Mouse (Mus musculus): Measurements from ENCODE around the gene Ick. TPM values are rescaled to one million over a fixed set of nuclear protein-coding genes. Genes with fewer than 3 reads are reported as not detected.
A peak's percentile ranks its signal among the peaks of the same experiment; 100 is the strongest.
"Not testable (repeated sequence)": the region's sequence is repeated elsewhere in the genome, so short reads cannot be mapped to it uniquely, and the experiment has no call there.

Ick gene
- polyA plus RNA-seq, 1 experiment from 2014 or later: 21.5 TPM

DNA sequence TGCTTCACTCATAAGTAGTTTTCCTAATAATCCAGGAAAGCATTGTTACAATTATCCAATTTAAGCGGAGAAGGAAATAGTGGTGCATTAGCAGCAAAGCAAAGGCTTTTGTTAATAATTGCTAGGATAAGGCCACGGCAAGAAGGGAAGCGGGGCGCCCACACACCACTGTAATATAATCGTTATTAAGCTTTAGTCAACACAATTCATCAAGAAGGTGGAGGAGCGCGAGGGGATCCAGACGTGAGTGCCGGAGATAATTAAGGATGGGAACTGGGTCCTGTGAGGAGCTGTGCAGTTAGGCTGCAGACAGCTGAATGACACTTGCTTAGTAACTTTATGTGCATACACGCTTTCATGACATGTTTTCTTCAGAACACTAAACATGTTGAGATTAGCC lies 17.7 kb downstream of the Ick start:
- DNase-seq (ENCODE audit: low spot score): no peak
- peaks cover 23% of the 10 kb centered on the region for H3K4me1 ChIP-seq
- WGBS: 85% methylated on average over 10 of the region's 10 CpGs
- no peaks in the 10 kb centered on the region for H3K27me3 ChIP-seq (ENCODE audit: insufficient read depth, poor library complexity, severe bottlenecking)
- peaks cover 12% of the 10 kb centered on the region for H3K36me3 ChIP-seq
- H3K4me3 ChIP-seq: no peak overlapping the region
- H3K27ac ChIP-seq: no peak overlapping the region
- no peaks in the 10 kb centered on the region for H3K9me3 ChIP-seq

DNA sequence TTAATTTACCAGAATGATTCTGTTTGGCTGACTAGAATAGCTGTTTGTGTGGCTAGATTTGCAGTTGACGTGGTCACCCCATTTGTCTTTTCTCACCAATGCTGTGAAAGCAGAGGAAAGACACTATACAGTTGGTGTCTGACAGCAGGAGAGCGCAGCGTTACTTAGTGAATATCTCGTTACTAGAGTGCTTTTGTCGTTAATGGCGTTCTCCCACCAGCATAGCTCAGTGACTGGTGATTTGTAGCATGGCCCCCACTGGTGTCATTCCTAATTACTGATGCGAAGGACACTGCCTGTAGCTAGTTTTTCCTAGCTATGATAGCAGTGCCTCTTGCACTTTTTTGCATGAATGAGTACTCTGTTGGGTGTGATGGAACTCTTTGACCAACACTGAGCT lies 26.7 kb downstream of the Ick start:
- Histone ChIP-seq H3K4me3 (no peak overlapping the region), H3K27ac (no peak overlapping the region), H3K4me1 (peaks cover 14% of the 10 kb centered on the region; the same call in 1 of the 2 replicates), H3K9me3 (no peaks in the 10 kb centered on the region), H3K27me3 (ENCODE audit: insufficient read depth, poor library complexity, severe bottlenecking) (no peaks in the 10 kb centered on the region), H3K36me3 (peaks cover 64% of the 10 kb centered on the region)
- DNase-seq (ENCODE audit: low spot score): no peak
- WGBS: 61% methylated on average over 7 of the region's 7 CpGs

DNA sequence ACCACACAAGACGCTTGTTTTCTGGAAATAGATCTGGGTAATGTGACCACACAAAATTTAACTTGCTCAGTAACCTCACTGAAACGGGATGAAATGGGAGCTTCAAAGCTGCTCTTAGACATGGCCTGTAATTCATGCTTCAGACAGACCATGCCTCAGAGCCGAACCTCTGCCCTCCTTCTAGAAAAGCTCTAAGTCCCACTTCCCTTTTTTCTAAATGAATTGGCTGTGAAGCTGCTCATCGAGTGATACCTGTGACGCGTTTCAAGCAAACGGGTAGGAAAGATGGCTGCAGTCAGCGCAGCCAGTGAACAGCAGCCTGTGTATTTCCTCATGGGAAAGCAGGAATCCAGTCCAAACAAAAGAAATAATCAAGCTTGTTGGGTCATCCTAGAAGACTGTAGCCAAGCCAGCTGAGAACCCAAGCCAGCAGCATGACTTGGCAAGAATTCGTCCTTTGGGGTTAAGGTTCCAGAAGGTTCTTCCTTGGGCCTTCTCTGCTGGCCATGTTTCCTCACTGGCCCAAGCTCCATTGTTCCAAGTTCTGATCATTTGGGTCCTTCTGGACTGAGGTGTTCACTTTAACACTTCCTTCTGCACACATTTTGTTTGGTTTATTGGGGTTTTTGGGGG lies 29.2 kb downstream of the Ick start:
- no peaks in the 10 kb centered on the region for H3K27me3 ChIP-seq (ENCODE audit: insufficient read depth, poor library complexity, severe bottlenecking)
- H3K4me1 ChIP-seq: peaks cover 14% of the 10 kb centered on the region; the same call in 1 of the 2 replicates
- H3K27ac ChIP-seq: no peak overlapping the region
- 85% methylated on average over 9 of the region's 9 CpGs for WGBS
- 0 out of 2 replicates have a peak, but pooled peaks cover 5% of the 10 kb centered on the region for H3K9me3 ChIP-seq
- no peak overlapping the region for H3K4me3 ChIP-seq
- no peak for DNase-seq (ENCODE audit: low spot score)
- peaks cover 64% of the 10 kb centered on the region for H3K36me3 ChIP-seq

DNA sequence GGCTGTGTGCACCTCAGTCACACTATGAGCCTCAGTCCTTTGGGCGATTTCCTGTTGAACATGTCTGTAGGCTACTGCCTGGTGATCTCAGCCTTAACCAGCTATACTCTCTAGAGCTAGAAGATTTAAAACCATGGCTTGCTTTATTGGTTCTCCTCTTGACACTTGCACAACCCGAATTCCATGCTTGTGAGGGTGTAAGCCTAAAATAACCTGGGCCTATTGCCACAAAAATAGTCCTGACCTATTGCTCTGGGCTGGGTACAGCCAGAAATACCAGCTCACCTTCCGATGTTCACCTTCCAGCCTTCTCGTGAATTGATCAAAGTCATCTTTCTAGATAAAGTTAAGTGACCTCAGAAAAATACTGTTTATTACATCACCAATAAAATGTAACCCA lies 30.5 kb downstream of the Ick start:
- WGBS: 56% methylated on average over 4 of the region's 4 CpGs

DNA sequence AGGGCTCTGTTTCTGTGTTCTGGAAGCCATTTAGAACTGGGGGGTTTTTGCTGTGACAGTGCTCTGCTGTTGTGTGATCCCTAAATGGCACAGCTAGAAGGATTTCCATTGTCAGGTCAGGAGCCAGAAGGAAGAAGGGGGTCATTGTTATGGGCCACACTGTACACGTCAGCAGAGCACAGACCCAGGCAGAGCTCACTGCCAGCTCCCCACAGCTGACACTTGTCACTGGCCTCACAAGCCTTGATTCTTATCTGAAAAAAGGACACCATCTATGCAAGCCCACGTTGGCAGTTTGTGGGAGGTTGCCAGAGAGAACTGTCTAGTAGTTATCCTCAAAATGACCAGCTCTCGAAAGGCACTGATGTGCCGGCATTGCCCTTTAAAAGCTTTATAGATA lies 37.1 kb downstream of the Ick start:
- H3K36me3 ChIP-seq: peaks cover 43% of the 10 kb centered on the region
- 60% methylated on average over 4 of the region's 4 CpGs for WGBS

More for the DNA sequence above, 30.5 kb downstream of the Ick start:
- no peaks in the 10 kb centered on the region for H3K27me3 ChIP-seq (ENCODE audit: insufficient read depth, poor library complexity, severe bottlenecking)
- 0 out of 2 replicates have a peak, but pooled peaks cover 5% of the 10 kb centered on the region for H3K9me3 ChIP-seq
- H3K36me3 ChIP-seq: peaks cover 65% of the 10 kb centered on the region
- H3K27ac ChIP-seq: peak overlapping the region; percentile 76
- H3K4me1 ChIP-seq: peaks cover 18% of the 10 kb centered on the region; the same call in 1 of the 2 replicates
- H3K4me3 ChIP-seq: no peak overlapping the region
- no peak for DNase-seq (ENCODE audit: low spot score)

DNA sequence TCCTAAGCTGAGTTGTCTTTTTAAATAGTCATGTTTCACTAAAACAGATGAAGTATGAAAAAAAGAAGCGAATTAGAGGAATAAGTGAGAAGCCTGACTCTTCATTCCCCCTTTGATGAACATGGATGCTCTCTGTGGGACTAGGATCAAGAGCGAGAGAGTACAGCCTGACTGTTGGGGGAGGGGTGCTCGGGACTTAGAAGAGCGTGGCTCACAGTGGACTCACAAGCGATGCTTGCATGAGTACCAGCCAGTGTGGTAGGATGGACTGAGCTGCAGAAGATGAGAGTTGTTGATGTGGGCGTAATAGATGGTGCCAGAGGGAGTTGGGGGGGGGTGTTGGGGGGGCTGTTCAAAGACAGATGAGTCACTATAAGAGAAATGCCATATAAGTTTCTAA lies 37.6 kb downstream of the Ick start:
- Histone ChIP-seq H3K9me3 (0 out of 2 replicates have a peak, but pooled peaks cover 5% of the 10 kb centered on the region), H3K36me3 (peaks cover 43% of the 10 kb centered on the region), H3K4me1 (peaks cover 18% of the 10 kb centered on the region), H3K4me3 (no peak overlapping the region), H3K27me3 (ENCODE audit: insufficient read depth, poor library complexity, severe bottlenecking) (no peaks in the 10 kb centered on the region), H3K27ac (no peak overlapping the region)
- WGBS: 75% methylated on average over 6 of the region's 6 CpGs
- DNase-seq (ENCODE audit: low spot score): no peak

More for the DNA sequence above, 37.1 kb downstream of the Ick start:
- Histone ChIP-seq H3K9me3 (0 out of 2 replicates have a peak, but pooled peaks cover 5% of the 10 kb centered on the region), H3K27ac (no peak overlapping the region), H3K27me3 (ENCODE audit: insufficient read depth, poor library complexity, severe bottlenecking) (no peaks in the 10 kb centered on the region), H3K4me1 (peaks cover 18% of the 10 kb centered on the region), H3K4me3 (no peak overlapping the region)
- DNase-seq (ENCODE audit: low spot score): no peak

DNA sequence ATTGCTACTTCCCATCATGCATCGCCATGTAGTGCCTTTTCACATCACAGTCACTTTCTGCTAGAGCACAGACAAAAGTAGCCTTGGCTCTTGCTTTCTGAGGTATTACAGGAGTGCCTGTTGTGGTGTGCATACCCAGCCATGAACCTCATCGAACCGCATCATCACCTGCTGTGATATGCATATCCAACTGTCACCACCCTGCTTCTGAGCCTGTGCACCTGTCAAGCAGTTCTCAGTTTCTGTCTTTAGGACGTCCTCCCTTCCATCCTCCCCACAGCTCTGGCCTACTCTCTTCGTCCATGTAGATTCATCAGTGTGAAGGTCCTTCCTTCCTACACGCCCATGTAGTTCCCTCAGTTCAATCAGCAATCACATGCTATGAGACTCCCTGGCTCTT lies 39.2 kb downstream of the Ick start:
- Histone ChIP-seq H3K4me1 (peaks cover 18% of the 10 kb centered on the region), H3K36me3 (peaks cover 37% of the 10 kb centered on the region), H3K4me3 (no peak overlapping the region), H3K27ac (no peak overlapping the region), H3K9me3 (no peaks in the 10 kb centered on the region), H3K27me3 (ENCODE audit: insufficient read depth, poor library complexity, severe bottlenecking) (no peaks in the 10 kb centered on the region)
- no peak for DNase-seq (ENCODE audit: low spot score)
- WGBS: 79% methylated on average over 6 of the region's 6 CpGs

DNA sequence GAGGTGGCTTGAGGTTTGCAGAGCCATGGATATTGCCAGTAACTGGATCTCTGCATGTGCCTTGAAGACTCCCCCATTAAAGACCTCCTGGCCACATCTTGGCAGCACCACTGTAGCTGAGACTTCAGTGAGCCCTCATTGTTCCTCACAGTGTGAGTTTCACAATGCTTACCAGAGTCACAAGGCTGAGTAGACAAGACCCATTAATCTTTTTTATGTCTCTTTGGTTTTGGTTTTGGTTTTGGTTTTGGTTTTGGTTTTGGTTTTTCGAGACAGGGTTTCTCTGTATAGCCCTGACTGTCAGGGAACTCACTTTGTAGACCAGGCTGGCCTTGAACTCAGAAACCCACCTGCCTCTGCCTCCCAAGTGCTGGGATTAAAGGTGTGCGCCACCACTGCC lies 40.8 kb downstream of the Ick start:
- DNase-seq (ENCODE audit: low spot score); H3K4me3 ChIP-seq; H3K27ac ChIP-seq; H3K27me3 ChIP-seq (ENCODE audit: insufficient read depth, poor library complexity, severe bottlenecking); H3K9me3 ChIP-seq: not testable (repeated sequence)
- Histone ChIP-seq H3K4me1 (peaks cover 14% of the 10 kb centered on the region), H3K36me3 (peaks cover 35% of the 10 kb centered on the region)
- 87% methylated on average over 2 of the region's 2 CpGs for WGBS

DNA sequence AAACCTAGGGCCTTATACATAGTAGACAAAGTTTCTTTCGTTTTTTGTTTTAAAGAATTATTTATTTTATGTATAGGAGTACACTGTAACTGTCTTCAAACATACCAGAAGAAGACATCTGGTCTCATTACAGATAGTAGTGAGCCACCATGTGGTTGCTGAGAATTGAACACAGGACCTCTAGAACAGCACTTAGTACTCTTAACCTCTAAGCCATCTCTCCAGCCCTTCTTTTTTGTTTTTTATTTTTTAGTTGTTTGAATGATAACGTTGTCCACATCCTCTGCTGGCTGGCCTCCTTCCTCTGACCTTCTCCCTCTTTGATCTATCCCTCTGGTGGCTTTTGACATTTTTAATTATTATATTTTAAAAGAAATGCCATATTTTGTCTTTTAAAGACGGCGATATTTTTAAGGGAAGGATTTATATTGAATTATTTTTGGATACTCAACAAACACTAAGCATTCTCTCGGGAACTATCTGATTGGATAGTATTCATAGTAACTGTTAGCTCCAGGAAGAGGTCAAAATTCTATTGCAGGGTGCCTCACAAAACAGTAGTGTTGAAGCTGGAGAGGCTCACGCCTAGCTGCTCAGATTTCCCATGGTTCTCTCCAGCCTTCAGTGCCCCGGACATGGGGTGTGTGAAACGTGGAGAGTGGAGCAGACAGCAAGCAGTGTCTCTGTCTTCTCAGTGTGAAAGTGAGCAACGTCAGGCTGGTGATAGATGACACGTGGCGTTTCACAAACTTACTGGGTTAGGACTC lies 45.4 kb downstream of the Ick start:
- no peak overlapping the region for H3K27ac ChIP-seq
- peaks cover 61% of the 10 kb centered on the region for H3K36me3 ChIP-seq
- no peaks in the 10 kb centered on the region for H3K4me1 ChIP-seq
- WGBS: 73% methylated on average over 11 of the region's 11 CpGs
- no peak overlapping the region for H3K4me3 ChIP-seq
- no peaks in the 10 kb centered on the region for H3K27me3 ChIP-seq (ENCODE audit: insufficient read depth, poor library complexity, severe bottlenecking)
- DNase-seq (ENCODE audit: low spot score): no peak
- H3K9me3 ChIP-seq: no peaks in the 10 kb centered on the region

DNA sequence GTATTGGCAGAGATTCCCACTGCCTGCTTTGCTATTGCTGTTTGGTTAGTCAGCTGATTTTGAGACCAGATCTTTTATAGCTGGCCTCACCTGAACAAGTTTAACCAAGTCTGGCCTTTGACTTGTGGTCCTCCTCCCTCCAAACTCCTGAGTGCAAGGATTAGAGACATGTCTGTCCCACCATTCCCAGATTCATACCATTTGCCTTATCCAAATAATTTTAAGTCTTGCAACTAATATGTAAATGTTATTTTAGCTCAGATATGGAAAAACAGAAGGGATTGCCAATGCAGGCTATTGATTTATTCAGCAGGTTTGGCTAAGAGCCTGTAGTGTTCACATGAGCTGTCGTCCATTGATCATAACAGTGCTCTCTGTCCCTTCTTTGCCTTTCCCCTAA lies 48.2 kb downstream of the Ick start:
- Histone ChIP-seq H3K36me3 (peaks cover 79% of the 10 kb centered on the region), H3K27ac (no peak overlapping the region), H3K27me3 (ENCODE audit: insufficient read depth, poor library complexity, severe bottlenecking) (no peaks in the 10 kb centered on the region), H3K4me1 (peaks cover 4% of the 10 kb centered on the region), H3K4me3 (no peak overlapping the region), H3K9me3 (no peaks in the 10 kb centered on the region)
- 93% methylated on average over 1 of the region's 1 CpGs for WGBS
- DNase-seq (ENCODE audit: low spot score): no peak

DNA sequence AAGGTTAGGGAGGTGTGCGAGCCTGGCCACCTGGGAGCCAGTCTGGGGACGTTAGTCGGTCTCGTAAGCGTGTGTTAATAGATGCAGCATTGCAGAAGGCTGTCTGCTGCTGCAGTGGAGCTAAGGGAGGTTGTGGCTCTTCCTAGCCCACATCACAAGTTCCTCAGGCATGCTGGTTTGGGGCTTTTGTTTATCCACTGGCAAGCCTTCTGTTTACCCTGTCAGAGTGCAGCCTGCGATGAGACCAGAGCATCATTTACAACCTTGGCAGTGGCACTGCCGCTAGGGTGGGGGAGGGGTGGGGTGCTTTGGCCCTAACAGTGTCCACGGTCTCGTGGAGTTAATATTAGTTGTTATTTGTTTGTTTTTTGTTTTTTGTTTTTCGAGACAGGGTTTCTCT lies 54.3 kb downstream of the Ick start:
- Histone ChIP-seq H3K4me3 (no peak overlapping the region), H3K36me3 (peaks cover 72% of the 10 kb centered on the region), H3K27ac (no peak overlapping the region), H3K4me1 (peaks cover 24% of the 10 kb centered on the region), H3K9me3 (no peaks in the 10 kb centered on the region), H3K27me3 (ENCODE audit: insufficient read depth, poor library complexity, severe bottlenecking) (no peaks in the 10 kb centered on the region)
- DNase-seq (ENCODE audit: low spot score): no peak
- 73% methylated on average over 10 of the region's 10 CpGs for WGBS

DNA sequence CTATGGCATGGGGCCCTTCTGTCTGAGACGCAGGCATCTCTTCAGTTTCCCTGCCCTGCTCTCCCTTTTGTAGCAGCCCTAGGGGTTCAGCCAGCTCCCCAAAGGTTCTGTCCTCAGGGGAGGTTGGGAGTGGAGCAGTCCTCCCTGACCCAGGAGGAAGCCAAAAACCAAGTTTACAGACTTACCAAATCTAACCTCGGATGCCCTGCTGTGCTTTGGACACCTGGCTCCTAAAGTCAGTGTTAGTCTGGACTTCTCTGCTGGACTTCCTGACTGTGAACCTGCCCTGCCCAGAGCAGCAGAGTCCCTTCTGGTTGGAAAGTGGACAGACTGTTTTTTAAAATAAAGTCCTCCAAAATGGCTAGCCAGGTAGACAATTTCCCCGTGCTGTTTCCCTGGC lies 55.7 kb downstream of the Ick start:
- 91% methylated on average over 3 of the region's 3 CpGs for WGBS
- peaks cover 70% of the 10 kb centered on the region for H3K36me3 ChIP-seq

DNA sequence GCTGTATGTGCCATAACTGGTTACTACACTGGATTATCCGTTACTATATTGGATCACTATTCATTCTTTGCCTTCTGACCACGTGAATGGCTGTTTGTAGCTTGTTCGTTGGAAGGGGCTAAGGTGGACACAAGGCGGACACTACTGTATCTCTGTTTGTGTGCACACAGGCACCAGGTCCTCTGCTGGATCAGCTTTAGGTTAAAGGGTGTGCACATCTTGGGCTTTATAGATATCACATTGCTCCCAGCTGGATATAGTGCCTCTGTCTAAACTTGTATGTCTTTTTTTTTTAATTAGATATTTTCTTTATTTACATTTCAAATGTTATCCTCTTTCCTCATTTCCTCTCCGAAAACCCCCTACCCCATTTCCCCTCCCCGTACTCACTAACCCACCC lies 56.5 kb downstream of the Ick start:
- H3K4me3 ChIP-seq: no peak overlapping the region
- peak overlapping the region; percentile 56; the same call in 1 of the 2 replicates for H3K27ac ChIP-seq
- H3K27me3 ChIP-seq (ENCODE audit: insufficient read depth, poor library complexity, severe bottlenecking): no peaks in the 10 kb centered on the region
- peaks cover 65% of the 10 kb centered on the region for H3K36me3 ChIP-seq
- no peak for DNase-seq (ENCODE audit: low spot score)
- 86% methylated on average over 6 of the region's 6 CpGs for WGBS
- no peaks in the 10 kb centered on the region for H3K9me3 ChIP-seq
- H3K4me1 ChIP-seq: peaks cover 24% of the 10 kb centered on the region

More for the DNA sequence above, 55.7 kb downstream of the Ick start:
- DNase-seq (ENCODE audit: low spot score): no peak
- Histone ChIP-seq H3K27me3 (ENCODE audit: insufficient read depth, poor library complexity, severe bottlenecking) (no peaks in the 10 kb centered on the region), H3K4me3 (no peak overlapping the region), H3K4me1 (peaks cover 24% of the 10 kb centered on the region), H3K9me3 (no peaks in the 10 kb centered on the region), H3K27ac (no peak overlapping the region)

Measured in heart, embryonic 10.5 days (tissue).